Mouse (Mus musculus): ENCODE data around the gene Tnfsf9.

Tnfsf9 gene

GRCm38 (mm10) chr17:57105181-57106034, at the start of gene Tnfsf9:
TSS of gene Tnfsf9 (plus strand) at chr17:57105325.
- DNase-seq (ENCODE audit: low spot score): peak; percentile 42

- no peak for DNase-seq (ENCODE audit: low spot score)
These were observed 48.9 kb upstream of the Tnfsf9 start for GRCm38 (mm10) chr17:57056246-57056645.

GRCm38 (mm10) chr17:57058891-57059485, 46.1 kb upstream of the Tnfsf9 start, which contains the start of gene Crb3:
TSS of gene Crb3 (plus strand) at chr17:57059105.
- DNase-seq (ENCODE audit: low spot score): peak; percentile 63

- DNase-seq (ENCODE audit: low spot score): peak; percentile 86
These were observed 45.6 kb upstream of the Tnfsf9 start, which contains the start of gene Slc25a23 for GRCm38 (mm10) chr17:57059486-57059977. TSS of gene Slc25a23 (minus strand) at chr17:57059863.

GRCm38 (mm10) chr17:57060231-57060801, 44.8 kb upstream of the Tnfsf9 start:
- peak; percentile 95 for DNase-seq (ENCODE audit: low spot score)

- DNase-seq (ENCODE audit: low spot score): no peak
These were observed 44.1 kb upstream of the Tnfsf9 start for GRCm38 (mm10) chr17:57061069-57061468.

DNA sequence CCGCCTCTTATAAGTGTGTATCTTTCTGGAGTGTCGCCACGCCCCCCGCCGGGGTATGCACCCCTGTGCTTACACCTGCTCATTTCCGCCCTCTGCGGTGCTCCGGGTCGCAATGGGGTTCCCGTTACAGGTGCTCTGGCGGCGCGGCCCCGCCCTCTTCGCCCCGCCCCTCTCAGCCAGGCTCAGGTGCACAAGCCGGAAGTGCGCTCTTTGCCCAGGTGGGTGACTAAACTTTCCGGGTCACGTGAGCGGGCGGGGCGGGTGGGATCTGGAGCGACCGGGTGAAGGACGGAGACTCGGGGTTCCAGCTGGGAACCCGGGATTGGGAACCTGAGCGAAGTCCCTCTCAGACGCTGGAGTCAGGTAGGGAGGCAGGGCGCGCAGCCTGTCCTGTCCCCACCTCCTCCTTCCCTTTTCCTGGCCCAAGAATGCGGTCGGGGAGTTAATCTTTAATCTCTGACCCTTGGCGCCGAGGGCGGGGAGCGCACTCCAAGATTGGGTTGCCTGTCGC, 43.1 kb upstream of the Tnfsf9 start:
- DNase-seq (ENCODE audit: low spot score): peak; percentile 64

GRCm38 (mm10) chr17:57062548-57062947, 42.6 kb upstream of the Tnfsf9 start:
- no peak for DNase-seq (ENCODE audit: low spot score)

- DNase-seq (ENCODE audit: low spot score): no peak
These were observed 42.1 kb upstream of the Tnfsf9 start for GRCm38 (mm10) chr17:57063031-57063430.

- no peak for DNase-seq (ENCODE audit: low spot score)
These were observed 38.2 kb upstream of the Tnfsf9 start for GRCm38 (mm10) chr17:57066908-57067307.

- no peak for DNase-seq (ENCODE audit: low spot score)
These were observed 34.9 kb upstream of the Tnfsf9 start for GRCm38 (mm10) chr17:57070272-57070671.

- DNase-seq (ENCODE audit: low spot score): peak; percentile 62
These were observed 34.4 kb upstream of the Tnfsf9 start for GRCm38 (mm10) chr17:57070699-57071098.

GRCm38 (mm10) chr17:57076916-57077315, 28.2 kb upstream of the Tnfsf9 start:
- no peak for DNase-seq (ENCODE audit: low spot score)

DNA sequence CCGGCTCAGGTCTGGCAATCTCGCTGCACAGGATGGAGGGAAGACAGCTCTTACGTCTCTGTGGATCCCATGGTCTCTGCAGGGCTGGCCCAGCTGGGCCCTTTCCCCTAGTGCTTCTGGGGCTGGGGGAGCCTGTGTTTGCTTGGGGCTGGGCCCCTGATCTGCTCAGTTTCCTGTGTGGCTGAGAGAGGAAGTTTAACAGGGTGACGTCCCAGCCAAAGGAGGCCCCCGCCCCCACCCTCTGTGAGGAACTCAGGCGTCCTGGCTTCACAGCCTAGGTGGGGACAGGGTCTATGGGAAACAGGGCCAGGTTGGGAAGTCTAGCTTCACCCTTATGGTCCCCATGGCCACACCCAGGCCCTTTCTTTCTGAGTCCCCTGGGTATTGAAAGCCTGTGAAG, 26.8 kb upstream of the Tnfsf9 start, which contains the start of gene Dennd1c:
Gene Dennd1c (minus strand): TSS at position 179 of the 400 bp plus-strand sequence.
- no peak for DNase-seq (ENCODE audit: low spot score)

- DNase-seq (ENCODE audit: low spot score): no peak
These were observed 25.2 kb upstream of the Tnfsf9 start for GRCm38 (mm10) chr17:57079919-57080318.

- no peak for DNase-seq (ENCODE audit: low spot score)
These were observed 23.8 kb upstream of the Tnfsf9 start for GRCm38 (mm10) chr17:57081234-57081842.

GRCm38 (mm10) chr17:57082481-57082880, 22.6 kb upstream of the Tnfsf9 start:
- no peak for DNase-seq (ENCODE audit: low spot score)

- peak; percentile 52 for DNase-seq (ENCODE audit: low spot score)
These were observed 19.0 kb upstream of the Tnfsf9 start for GRCm38 (mm10) chr17:57085970-57086757.

DNA sequence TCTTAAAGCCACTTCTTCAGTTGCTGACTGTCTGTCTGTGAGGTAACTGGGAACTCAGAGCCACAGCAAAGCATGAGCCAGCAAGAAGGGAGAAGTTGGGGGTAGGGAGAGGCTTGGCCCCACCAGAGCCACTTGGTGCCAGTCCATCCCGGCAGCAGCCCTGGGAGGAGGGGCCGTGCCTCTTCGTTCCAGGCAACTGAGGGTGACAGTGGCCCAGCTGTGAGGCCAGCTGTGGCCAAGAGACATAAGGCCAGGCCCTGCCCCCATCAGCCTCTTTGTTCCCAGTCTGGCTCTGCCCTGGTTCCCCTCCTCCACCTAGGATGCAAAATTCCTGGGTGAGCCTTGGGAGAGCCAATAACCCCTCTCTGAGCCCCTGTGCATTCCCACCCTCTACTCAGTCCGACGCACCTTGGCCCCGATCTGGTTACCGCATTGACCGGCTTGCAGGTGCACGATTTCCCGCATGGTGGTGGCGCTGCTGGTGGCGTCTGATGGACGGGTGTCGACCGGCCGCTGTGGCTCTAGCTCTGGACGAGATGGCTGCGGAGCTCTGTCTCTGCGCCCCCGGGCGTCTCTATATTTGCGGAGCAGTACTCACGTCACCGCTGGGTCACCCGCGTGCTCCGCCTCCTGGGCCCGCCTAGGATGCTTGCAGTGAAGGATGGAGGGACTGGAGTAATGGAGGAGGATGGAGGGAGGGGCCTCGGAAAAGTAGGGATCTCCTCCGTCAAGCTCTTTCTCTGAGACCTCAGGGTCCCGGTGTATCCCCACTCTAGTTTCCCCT, 17.9 kb upstream of the Tnfsf9 start, which contains the start of gene Tubb4a:
Gene Tubb4a (minus strand): TSS at position 734 of the 784 bp plus-strand sequence.
- peak; percentile 46 for DNase-seq (ENCODE audit: low spot score)

DNA sequence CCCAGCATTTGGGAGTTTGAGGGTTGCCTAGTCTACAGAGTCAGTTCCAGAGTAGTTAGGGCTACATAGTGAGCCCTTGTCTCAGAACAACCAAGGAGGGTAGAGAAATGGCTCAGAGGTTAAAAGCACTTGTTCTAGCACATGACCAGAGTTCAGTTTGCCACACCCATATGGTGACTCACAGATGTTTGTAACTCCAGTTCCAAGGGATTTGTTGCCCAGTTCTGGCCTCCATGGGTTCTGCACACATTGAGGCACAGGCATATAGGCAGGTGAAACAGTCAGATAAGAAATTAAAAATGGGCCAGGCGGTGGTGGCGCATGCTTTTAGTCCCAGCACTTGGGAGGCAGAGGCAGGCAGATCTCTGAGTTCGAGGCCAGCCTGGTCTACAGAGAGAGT, 10.9 kb upstream of the Tnfsf9 start:
- DNase-seq (ENCODE audit: low spot score): no peak

Data from testis, postnatal 10 days (tissue).